Mouse (Mus musculus): Measurements from ENCODE around the gene Mpeg1. TPM values are rescaled to one million over a fixed set of nuclear protein-coding genes. Genes with fewer than 3 reads are reported as not detected.

Gene Mpeg1
- polyA plus RNA-seq, 1 experiment, result 0.01 TPM

DNA sequence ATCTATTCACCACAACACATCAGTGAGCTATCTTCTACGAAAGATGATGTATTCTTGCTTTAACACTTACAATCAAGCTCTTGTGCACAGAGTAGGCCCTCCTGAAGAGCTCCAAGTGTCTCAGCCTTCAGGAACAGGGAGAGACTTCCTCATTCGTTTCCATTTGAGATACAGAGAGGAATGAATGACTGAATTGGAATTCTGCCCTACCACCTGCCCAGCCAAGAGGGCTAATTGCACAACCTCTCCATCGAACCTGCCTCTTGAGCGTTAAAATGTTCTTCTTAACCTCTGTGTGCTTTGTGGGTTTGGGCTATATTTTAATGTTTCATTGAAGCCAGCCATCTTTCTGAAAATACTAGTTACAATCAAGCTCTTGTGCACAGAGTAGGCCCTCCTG is 4.1 kb downstream of the Mpeg1 start:
- H3K27me3 ChIP-seq (ENCODE audit: control insufficient read depth, insufficient read depth, insufficient read length), result no peaks in the 10 kb centered on the region
- no peaks in the 10 kb centered on the region for H3K36me3 ChIP-seq (ENCODE audit: control insufficient read depth, insufficient read depth)
- no peak overlapping the region for H3K4me3 ChIP-seq (ENCODE audit: insufficient read depth, poor library complexity, severe bottlenecking)
- no peak overlapping the region for H3ac ChIP-seq (ENCODE audit: control insufficient read depth, insufficient read length, low read depth)
- no peaks in the 10 kb centered on the region for H3K79me3 ChIP-seq (ENCODE audit: low read depth)
- TF ChIP-seq MAX (IDR thresholded peaks at IDR 0.05), result no peak
- TF ChIP-seq FOSL1 (IDR thresholded peaks at IDR 0.05; ENCODE audit: insufficient read depth, low read length, poor library complexity, severe bottlenecking), result no peak
- TF ChIP-seq CTCF (IDR thresholded peaks at IDR 0.05; ENCODE audit: control insufficient read depth, insufficient read depth, insufficient read length), result no peak
- no peak for TF ChIP-seq USF1 (IDR thresholded peaks at IDR 0.05; ENCODE audit: low read depth)
- no peak for TF ChIP-seq CEBPB (IDR thresholded peaks at IDR 0.05; ENCODE audit: low read depth)
- no peak for TF ChIP-seq MYOG (IDR thresholded peaks at IDR 0.05; ENCODE audit: control insufficient read depth, extremely low read depth, insufficient read length)
- no peak for TF ChIP-seq MYOD1 (IDR thresholded peaks at IDR 0.05; ENCODE audit: control insufficient read depth, insufficient read length, low read depth)
- no peaks in the 10 kb centered on the region for H3K79me2 ChIP-seq (ENCODE audit: control insufficient read depth, insufficient read depth)

DNA sequence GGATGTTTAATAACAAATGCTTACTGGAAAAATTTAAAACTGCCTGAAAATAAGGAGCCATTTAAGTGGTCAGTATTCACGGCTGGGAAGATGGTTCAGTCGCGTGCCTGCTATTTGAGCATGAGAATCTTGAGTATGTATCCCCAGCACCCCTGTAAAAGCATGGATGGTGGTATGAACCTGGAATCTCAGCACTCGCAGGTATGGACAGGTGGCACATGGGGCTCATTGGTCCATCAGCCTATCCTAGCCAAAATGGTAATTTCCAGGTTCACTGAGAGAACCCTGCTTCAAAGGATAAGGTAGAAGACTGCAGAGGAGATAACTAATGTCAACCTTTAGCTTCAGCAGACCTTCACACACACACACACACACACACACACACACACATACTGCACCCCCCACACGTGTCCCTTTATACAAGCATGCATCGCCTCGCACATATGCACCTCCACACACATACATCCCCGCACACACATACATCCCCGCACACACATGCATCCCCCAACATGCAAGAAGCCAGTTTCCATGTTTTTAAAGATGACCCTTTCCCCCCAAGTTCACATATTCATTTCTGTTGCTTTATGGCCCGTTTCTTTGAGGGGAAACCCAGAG is 5.1 kb downstream of the Mpeg1 start:
- Histone ChIP-seq H3K36me3 (ENCODE audit: control insufficient read depth, insufficient read depth) (no peaks in the 10 kb centered on the region), H3K4me3 (ENCODE audit: insufficient read depth, poor library complexity, severe bottlenecking) (no peak overlapping the region), H3K27me3 (ENCODE audit: control insufficient read depth, insufficient read depth, insufficient read length) (no peaks in the 10 kb centered on the region), H3K79me3 (ENCODE audit: low read depth) (no peaks in the 10 kb centered on the region), H3ac (ENCODE audit: control insufficient read depth, insufficient read length, low read depth) (no peak overlapping the region), H3K79me2 (ENCODE audit: control insufficient read depth, insufficient read depth) (no peaks in the 10 kb centered on the region)
- no peak for TF ChIP-seq USF1 (IDR thresholded peaks at IDR 0.05; ENCODE audit: low read depth)
- no peak for TF ChIP-seq CEBPB (IDR thresholded peaks at IDR 0.05; ENCODE audit: low read depth)
- TF ChIP-seq MYOD1 (IDR thresholded peaks at IDR 0.05; ENCODE audit: control insufficient read depth, insufficient read length, low read depth), result no peak

DNA sequence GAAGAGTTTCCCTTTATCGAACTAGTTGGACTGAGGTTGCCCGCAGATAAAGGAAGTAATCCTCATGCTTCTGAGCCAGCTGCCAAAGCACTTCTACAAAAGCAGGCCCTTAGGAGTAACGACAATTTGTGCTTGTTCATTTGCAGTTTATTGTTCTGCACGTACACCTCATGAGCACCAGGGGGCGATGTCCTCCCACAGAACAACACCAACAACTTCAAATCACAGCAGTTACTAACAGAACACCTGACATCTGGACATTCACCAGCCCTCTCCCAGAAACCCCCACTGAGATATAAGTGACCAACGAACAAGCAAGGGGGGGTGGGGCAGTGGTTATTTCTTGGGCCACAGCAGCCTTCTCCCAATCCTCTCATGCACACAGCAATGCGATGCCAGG is 5.6 kb downstream of the Mpeg1 start:
- H3K27me3 ChIP-seq (ENCODE audit: control insufficient read depth, insufficient read depth, insufficient read length), result no peaks in the 10 kb centered on the region
- TF ChIP-seq MYOD1 (IDR thresholded peaks at IDR 0.05; ENCODE audit: control insufficient read depth, insufficient read length, low read depth), result no peak
- peak; percentile 47 for TF ChIP-seq CTCF (IDR thresholded peaks at IDR 0.05; ENCODE audit: control insufficient read depth, insufficient read depth, insufficient read length)
- no peaks in the 10 kb centered on the region for H3K79me2 ChIP-seq (ENCODE audit: control insufficient read depth, insufficient read depth)
- no peaks in the 10 kb centered on the region for H3K79me3 ChIP-seq (ENCODE audit: low read depth)
- H3K36me3 ChIP-seq (ENCODE audit: control insufficient read depth, insufficient read depth), result no peaks in the 10 kb centered on the region
- H3K4me3 ChIP-seq (ENCODE audit: insufficient read depth, poor library complexity, severe bottlenecking), result no peak overlapping the region
- H3ac ChIP-seq (ENCODE audit: control insufficient read depth, insufficient read length, low read depth), result no peak overlapping the region

DNA sequence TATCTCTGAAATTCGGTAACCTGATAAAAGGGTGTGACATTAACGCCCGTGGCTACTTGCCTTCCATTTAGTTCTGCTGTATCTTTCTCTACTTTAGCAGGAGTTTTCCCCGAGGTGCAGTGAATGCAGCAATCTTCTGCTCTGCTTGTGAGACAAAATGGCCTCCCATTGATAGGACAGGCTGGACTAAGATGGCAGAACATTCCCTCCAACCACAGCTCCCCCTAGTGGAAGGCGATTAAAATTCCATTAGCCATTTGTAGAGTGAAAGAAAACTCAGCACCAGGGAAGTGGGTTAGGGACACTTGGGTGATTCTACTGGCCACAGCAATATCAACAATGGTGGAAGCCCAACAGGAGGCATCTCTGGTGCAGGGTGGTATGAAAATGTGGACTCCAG is 6.9 kb downstream of the Mpeg1 start:
- Histone ChIP-seq H3ac (ENCODE audit: control insufficient read depth, insufficient read length, low read depth) (no peak overlapping the region), H3K36me3 (ENCODE audit: control insufficient read depth, insufficient read depth) (no peaks in the 10 kb centered on the region), H3K79me2 (ENCODE audit: control insufficient read depth, insufficient read depth) (no peaks in the 10 kb centered on the region), H3K79me3 (ENCODE audit: low read depth) (no peaks in the 10 kb centered on the region), H3K27me3 (ENCODE audit: control insufficient read depth, insufficient read depth, insufficient read length) (no peaks in the 10 kb centered on the region), H3K4me3 (ENCODE audit: insufficient read depth, poor library complexity, severe bottlenecking) (no peak overlapping the region)
- TF ChIP-seq FOSL1 (IDR thresholded peaks at IDR 0.05; ENCODE audit: insufficient read depth, low read length, poor library complexity, severe bottlenecking) (no peak), CTCF (IDR thresholded peaks at IDR 0.05; ENCODE audit: control insufficient read depth, insufficient read depth, insufficient read length) (no peak), MYOD1 (IDR thresholded peaks at IDR 0.05; ENCODE audit: control insufficient read depth, insufficient read length, low read depth) (no peak)

DNA sequence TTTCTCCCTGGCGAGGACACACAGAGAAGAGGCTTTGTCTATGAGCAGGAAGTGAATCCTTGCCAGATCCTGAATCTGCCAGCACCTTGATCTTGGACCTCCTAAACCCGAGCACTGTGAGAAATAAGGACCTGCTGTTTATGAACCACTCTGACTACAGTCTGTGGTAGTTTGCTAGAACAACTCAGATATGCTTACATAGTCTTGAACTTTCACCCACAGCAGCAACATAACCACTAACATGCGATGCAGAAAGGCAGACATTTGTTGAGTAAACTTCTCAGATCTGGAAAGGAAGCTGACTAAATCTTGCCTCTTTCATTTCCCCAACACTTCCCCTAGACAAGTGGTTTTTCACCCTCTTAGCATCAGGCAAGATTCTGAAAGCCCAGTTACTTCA is 11.3 kb downstream of the Mpeg1 start:
- Histone ChIP-seq H3K36me3 (ENCODE audit: control insufficient read depth, insufficient read depth) (no peaks in the 10 kb centered on the region), H3K79me3 (ENCODE audit: low read depth) (no peaks in the 10 kb centered on the region), H3ac (ENCODE audit: control insufficient read depth, insufficient read length, low read depth) (no peak overlapping the region), H3K4me3 (ENCODE audit: insufficient read depth, poor library complexity, severe bottlenecking) (no peak overlapping the region), H3K79me2 (ENCODE audit: control insufficient read depth, insufficient read depth) (no peaks in the 10 kb centered on the region), H3K27me3 (ENCODE audit: control insufficient read depth, insufficient read depth, insufficient read length) (no peaks in the 10 kb centered on the region)
- TF ChIP-seq CTCF (IDR thresholded peaks at IDR 0.05; ENCODE audit: control insufficient read depth, insufficient read depth, insufficient read length), result no peak
- TF ChIP-seq MAX (IDR thresholded peaks at IDR 0.05), result no peak
- no peak for TF ChIP-seq FOSL1 (IDR thresholded peaks at IDR 0.05; ENCODE audit: insufficient read depth, low read length, poor library complexity, severe bottlenecking)

DNA sequence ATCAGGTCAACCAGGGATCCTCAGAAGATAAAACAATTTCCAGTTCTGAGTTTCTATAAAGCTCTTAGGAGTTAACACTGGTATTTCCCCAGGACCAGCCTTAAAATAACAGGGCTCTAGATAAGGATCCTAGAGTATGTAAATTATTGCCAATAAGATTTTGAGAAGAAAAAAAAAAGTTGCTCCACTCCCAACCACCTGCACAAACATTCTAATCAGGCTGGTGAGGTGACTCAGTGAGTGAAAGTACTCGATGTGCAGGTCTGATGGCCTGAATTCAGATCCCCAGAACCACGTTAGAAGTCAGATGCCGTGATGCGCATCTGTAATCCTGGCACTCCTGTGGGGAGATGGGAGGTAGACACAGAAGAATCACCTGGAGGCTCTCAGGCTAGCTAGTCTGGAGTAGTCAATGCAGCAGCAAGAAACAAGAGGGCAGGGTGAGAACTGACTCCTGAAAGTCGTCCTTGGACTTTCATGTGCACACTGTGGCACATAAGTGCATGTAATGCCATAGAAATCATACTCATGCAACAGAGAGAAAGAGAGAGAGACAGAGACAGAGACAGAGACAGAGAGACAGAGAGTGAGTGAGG is 11.9 kb downstream of the Mpeg1 start:
- no peaks in the 10 kb centered on the region for H3K79me3 ChIP-seq (ENCODE audit: low read depth)
- H3ac ChIP-seq (ENCODE audit: control insufficient read depth, insufficient read length, low read depth), result no peak overlapping the region
- no peak overlapping the region for H3K4me3 ChIP-seq (ENCODE audit: insufficient read depth, poor library complexity, severe bottlenecking)
- no peak for TF ChIP-seq CEBPB (IDR thresholded peaks at IDR 0.05; ENCODE audit: low read depth)
- no peak for TF ChIP-seq FOSL1 (IDR thresholded peaks at IDR 0.05; ENCODE audit: insufficient read depth, low read length, poor library complexity, severe bottlenecking)
- TF ChIP-seq USF1 (IDR thresholded peaks at IDR 0.05; ENCODE audit: low read depth), result no peak
- no peak for TF ChIP-seq MYOG (IDR thresholded peaks at IDR 0.05; ENCODE audit: control insufficient read depth, extremely low read depth, insufficient read length)
- TF ChIP-seq CTCF (IDR thresholded peaks at IDR 0.05; ENCODE audit: control insufficient read depth, insufficient read depth, insufficient read length), result no peak
- no peak for TF ChIP-seq MAX (IDR thresholded peaks at IDR 0.05)
- no peak for TF ChIP-seq MYOD1 (IDR thresholded peaks at IDR 0.05; ENCODE audit: control insufficient read depth, insufficient read length, low read depth)
- H3K36me3 ChIP-seq (ENCODE audit: control insufficient read depth, insufficient read depth), result no peaks in the 10 kb centered on the region
- H3K27me3 ChIP-seq (ENCODE audit: control insufficient read depth, insufficient read depth, insufficient read length), result no peaks in the 10 kb centered on the region
- no peaks in the 10 kb centered on the region for H3K79me2 ChIP-seq (ENCODE audit: control insufficient read depth, insufficient read depth)
